Mouse (Mus musculus) embryonic fibroblast, embryonic 13.5 days (primary cell): ENCODE measurements at regions not wholly inside any gene's neighbourhood (a gene's known extent, or its start where the extent isn't known, plus 50 kb on each side); places are given as distances from the start of the nearest gene placed in this dataset.

ENCODE experiments used
- CTCF ChIP-seq: IDR thresholded peaks from 2 replicates; pipeline ENCODE4 v1.5.1; 2011; ENCODE audit warnings: mild to moderate bottlenecking, control low read depth, low read length, moderate library complexity, borderline replicate concordance; ENCODE audit not compliant: insufficient read depth
- POLR2A ChIP-seq: IDR thresholded peaks from 2 replicates; pipeline ENCODE4 v1.6.1; 2011; ENCODE audit warnings: low read depth, mild to moderate bottlenecking, control low read depth, low read length, moderate library complexity

GRCm38 (mm10) chr15:52505278-52505831 lies 1379.4 kb upstream of the Gm7489 start:
- TF ChIP-seq POLR2A (no peak), CTCF (no peak)
